Mouse (Mus musculus) heart, adult 2 months (tissue): ENCODE measurements at regions not wholly inside any gene's neighbourhood (a gene's known extent, or its start where the extent isn't known, plus 50 kb on each side); places are given as distances from the start of the nearest gene placed in this dataset.

Experiments used
- CTCF ChIP-seq: fragments of 200-600 bp; IDR thresholded peaks from 2 replicates; pipeline ENCODE4 v1.8.1; 2022; ENCODE audit warnings: antibody characterized with exemption, mild to moderate bottlenecking, moderate library complexity
- EP300 ChIP-seq: fragments of 200-500 bp; IDR thresholded peaks from 2 replicates; pipeline ENCODE4 v1.6.1; 2011; ENCODE audit warnings: low read depth, low read length, control low read depth; ENCODE audit not compliant: insufficient read depth
- POLR2A ChIP-seq: fragments of 200-500 bp; IDR thresholded peaks from 2 replicates; pipeline ENCODE4 v1.6.1; 2011; ENCODE audit warnings: mild to moderate bottlenecking, low read depth, low read length, control low read depth; ENCODE audit not compliant: insufficient read depth

DNA sequence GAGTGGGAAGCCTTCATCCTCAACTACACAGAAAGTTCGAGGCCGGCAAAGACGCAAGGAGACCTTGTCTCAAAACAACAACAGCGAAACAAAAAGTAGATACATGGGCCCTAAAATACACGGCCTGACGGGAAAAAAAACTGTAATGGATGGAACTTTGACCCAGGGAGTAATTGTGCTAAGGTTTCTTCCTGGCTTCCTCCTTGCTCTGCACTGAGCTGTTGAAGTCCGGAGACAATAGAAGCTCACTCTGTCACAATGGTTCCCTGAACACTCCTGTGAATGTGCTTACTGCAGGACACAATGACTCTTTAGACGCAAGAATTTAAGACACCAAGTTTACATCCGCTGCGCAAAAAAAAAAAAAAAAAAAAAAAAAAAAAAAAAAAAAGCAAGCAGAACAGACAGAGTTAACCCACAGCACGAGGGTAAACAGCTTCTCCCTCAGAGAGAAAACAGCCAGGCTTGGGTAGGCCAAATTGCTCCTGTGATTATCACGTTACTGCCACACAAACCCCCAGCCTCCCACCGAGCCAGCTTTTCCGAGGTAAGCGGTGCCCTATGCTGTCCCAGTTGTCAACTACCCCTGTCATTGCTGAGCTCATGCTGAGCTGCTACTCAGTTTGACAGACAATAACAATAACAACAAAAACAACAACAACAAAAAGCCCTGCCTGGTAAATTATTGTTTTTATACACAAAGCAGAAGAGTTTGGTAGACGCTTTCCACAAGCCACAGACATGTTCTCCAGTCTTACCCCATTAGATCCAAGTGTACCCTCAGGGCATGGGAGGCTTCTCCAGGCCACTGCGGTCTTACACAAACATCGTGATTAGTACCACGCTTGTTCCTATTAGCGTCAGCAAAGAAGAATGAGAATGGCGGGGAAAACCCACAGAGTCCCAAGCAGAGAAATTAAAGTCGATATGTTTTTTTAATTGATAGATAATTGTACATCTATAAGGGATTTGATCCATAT is 77.7 kb upstream of the Jarid2 start:
- no peak for TF ChIP-seq POLR2A
- no peak for TF ChIP-seq EP300
- TF ChIP-seq CTCF: no peak
